ENCODE assay signal across 11 mouse cellular contexts in genomic region chr4:148204061-148204872, GRCm38 (mm10). TPM values are rescaled to one million over a fixed set of nuclear protein-coding genes. Genes with fewer than 3 reads are reported as not detected.
A peak's percentile ranks its signal among the peaks of the same experiment; 100 is the strongest.
DNase-seq lines count a peak whose midpoint lies in the region; ATAC-seq lines count a peak whose summit lies in the region.
"Had no signal": no experiment of that assay in that cellular context is flagged by ENCODE, and none has a peak within 500 bp of the region (broad histone marks: within the 10 kb centered on the region; RNA-seq: fewer than 3 reads in every experiment).

No protein-coding gene starts in this region.

- H3K27me3 ChIP-seq in kidney, embryonic 15.5 days: no peaks in the 10 kb centered on the region
- peaks cover 16% of the 10 kb centered on the region for H3K27me3 ChIP-seq in liver, embryonic 13.5 days

- 0 out of 2 replicates have a peak, but pooled peaks cover 4% of the 10 kb centered on the region for H3K4me1 ChIP-seq in kidney, embryonic 15.5 days
- H3K4me1 ChIP-seq in liver, embryonic 13.5 days (replicated peaks): peaks cover 63% of the 10 kb centered on the region

- no peak overlapping the region for H3K4me2 ChIP-seq in kidney, embryonic 15.5 days
- peak overlapping the region; percentile 73 for H3K4me2 ChIP-seq in liver, embryonic 13.5 days

- H3K4me3 ChIP-seq in kidney, embryonic 15.5 days (replicated peaks): no peak overlapping the region
- H3K4me3 ChIP-seq in liver, embryonic 13.5 days (replicated peaks): peak overlapping the region; percentile 44

- DNase-seq in kidney, postnatal 4 days: no peak
- peak; percentile 86 for DNase-seq in c-Kit-positive CD71-positive TER-119-positive erythroid progenitor cells, embryonic 14.5 days (ENCODE audit: low spot score)
- peak; percentile 87 for DNase-seq in liver, embryonic 13.5 days
- DNase-seq in spleen, postnatal 14 days (ENCODE audit: low spot score in 2 of 2): peak; percentile 28 to 37
- no peak for DNase-seq in retina, embryonic 14.5 days (ENCODE audit: low spot score)
- no peak for DNase-seq in thymus, adult 18-20 months
- DNase-seq: adrenal gland, adult 8-10 months; kidney, postnatal 10 days; lung, postnatal 4 days; thymus, postnatal 14 days had no signal

- 60% methylated on average over 15 of the region's 15 CpGs for WGBS in kidney, embryonic 15.5 days
- WGBS in liver, embryonic 13.5 days (ENCODE audit: insufficient replicate concordance): 20% methylated on average over 15 of the region's 15 CpGs

- no peaks in the 10 kb centered on the region for H3K36me3 ChIP-seq in kidney, embryonic 15.5 days
- H3K36me3 ChIP-seq in liver, embryonic 13.5 days: no peaks in the 10 kb centered on the region

- H3K27ac ChIP-seq in kidney, embryonic 15.5 days: no peak overlapping the region
- peak overlapping the region; percentile 97 for H3K27ac ChIP-seq in liver, embryonic 13.5 days

- no peaks in the 10 kb centered on the region for H3K9me3 ChIP-seq in kidney, embryonic 15.5 days (replicated peaks)
- no peaks in the 10 kb centered on the region for H3K9me3 ChIP-seq in liver, embryonic 13.5 days (replicated peaks)

- H3K9ac ChIP-seq in kidney, embryonic 15.5 days: no peak overlapping the region
- peak overlapping the region; percentile 75 for H3K9ac ChIP-seq in liver, embryonic 13.5 days

- peak; percentile 70; the same call in 1 of the 2 replicates for ATAC-seq in kidney, embryonic 15.5 days (replicated peaks; ENCODE audit: low FRiP score)
- ATAC-seq in liver, embryonic 13.5 days (ENCODE audit: low read depth): peak; percentile 98

RNA-seq across cellular contexts. Expression of gene Fbxo2, which starts 43.8 kb away (rescaled TPM):
- 1.7 and 2.1 TPM in 2 replicates for polyA plus RNA-seq in kidney, embryonic 15.5 days (2015; fragmentation: Nextera tagmentation; extraction: Ambion mirVana)
- 0.22 and 0.36 TPM in 2 replicates for polyA plus RNA-seq in liver, embryonic 13.5 days (2015; fragmentation: Nextera tagmentation; extraction: Ambion mirVana)

RNA-seq across cellular contexts. Expression of gene Fbxo44, which starts 44.0 kb away (rescaled TPM):
- 11.8 and 13.6 TPM in 2 replicates for polyA plus RNA-seq in kidney, embryonic 15.5 days (2015; fragmentation: Nextera tagmentation; extraction: Ambion mirVana)
- 0.93 and 1.0 TPM in 2 replicates for polyA plus RNA-seq in liver, embryonic 13.5 days (2015; fragmentation: Nextera tagmentation; extraction: Ambion mirVana)

RNA-seq across cellular contexts. Expression of gene Fbxo6, which starts 52.3 kb away (rescaled TPM):
- 15.5 and 19.9 TPM in 2 replicates for polyA plus RNA-seq in kidney, embryonic 15.5 days (2015; fragmentation: Nextera tagmentation; extraction: Ambion mirVana)
- polyA plus RNA-seq in liver, embryonic 13.5 days (2015; fragmentation: Nextera tagmentation; extraction: Ambion mirVana): 16.5 and 16.9 TPM in 2 replicates

Comparison
In these comparisons a context has a peak if more than half of its experiments do, and no peak if none do; other contexts are left out.
1. DNase-seq: peak in c-Kit-positive CD71-positive TER-119-positive erythroid progenitor cells, embryonic 14.5 days (single experiment), liver, embryonic 13.5 days (single experiment) and spleen, postnatal 14 days (2 of 2); none in kidney, postnatal 4 days (0 of 2), retina, embryonic 14.5 days (single experiment) and thymus, adult 18-20 months (0 of 2).